Mouse (Mus musculus) embryo, embryonic 10 days (tissue): ENCODE measurements around the gene Syne4.

Experiments
- DNase-seq: peaks from one replicate; pipeline ENCODE4 v3.0.0-alpha.2; 2015; ENCODE audit warnings: low spot score

Syne4 gene

DNA sequence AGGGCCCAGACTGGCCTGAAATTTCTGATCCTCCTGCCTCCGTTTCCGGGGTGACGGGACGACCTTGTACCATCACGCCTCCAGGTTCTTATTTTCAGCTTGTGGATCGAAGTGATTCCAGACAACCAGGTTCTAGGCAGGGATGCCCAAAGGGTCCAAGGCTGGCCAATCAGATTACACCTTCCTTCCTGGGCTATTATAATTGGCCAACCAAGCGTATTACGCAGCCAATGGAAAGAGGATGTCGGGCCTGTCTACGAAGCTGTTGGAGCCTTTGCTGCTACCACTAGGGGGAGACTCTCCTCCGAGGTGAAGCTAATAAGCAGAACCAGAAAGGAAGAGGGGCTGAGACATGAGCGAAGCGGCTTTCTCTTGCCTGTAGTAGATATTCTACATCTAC is 17.3 kb downstream of the Syne4 start:
- peak; percentile 95 for DNase-seq

DNA sequence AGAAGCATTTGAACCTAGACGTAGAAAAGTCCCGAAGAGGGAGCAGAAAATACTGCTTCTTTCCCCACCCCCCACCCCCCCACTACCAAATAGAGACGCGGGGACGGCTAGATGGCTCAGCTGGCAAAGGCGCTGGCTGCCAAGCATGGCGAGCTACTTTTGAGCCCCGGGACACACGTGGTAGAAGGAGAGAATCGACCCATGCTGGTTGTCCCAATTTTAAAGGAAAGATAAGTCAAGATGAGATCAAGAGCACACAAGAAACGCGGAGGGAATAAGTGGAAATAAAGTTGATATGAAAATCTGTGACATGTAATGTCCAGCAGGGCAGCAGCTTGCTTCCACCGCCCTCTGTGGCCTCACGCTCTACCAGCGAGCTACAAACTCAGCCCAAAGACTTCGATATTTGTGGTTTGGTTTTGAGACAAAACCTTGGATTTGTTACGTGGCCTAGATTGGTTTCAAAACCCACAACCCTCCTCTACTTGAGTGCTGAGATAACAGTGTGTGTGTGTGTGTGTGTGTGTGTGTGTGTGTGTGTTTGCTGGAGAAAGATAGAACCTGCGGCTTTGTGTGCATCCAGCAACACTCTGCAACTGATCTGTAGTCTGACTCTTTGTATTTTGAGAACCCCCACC is 18.1 kb downstream of the Syne4 start:
- DNase-seq: no peak

DNA sequence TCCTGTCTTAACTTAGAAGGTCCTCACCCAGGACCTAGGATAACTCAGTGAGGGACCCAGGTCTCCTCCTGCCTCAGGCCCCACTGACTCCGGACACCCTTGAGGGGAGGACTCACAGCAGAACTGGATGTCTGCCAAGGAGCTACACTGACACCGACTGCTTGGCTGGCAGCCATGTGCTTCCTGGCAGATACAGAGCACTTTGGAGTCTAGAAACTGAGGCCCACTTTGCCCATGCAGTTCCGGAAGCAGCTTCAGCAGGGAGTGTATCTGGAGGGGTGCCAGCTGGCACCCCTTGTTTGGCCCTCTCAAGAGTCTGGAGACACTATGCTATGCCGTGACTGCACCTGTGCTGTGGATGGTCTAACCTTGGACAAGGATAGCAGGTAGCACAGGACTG is 18.8 kb downstream of the Syne4 start:
- no peak for DNase-seq

DNA sequence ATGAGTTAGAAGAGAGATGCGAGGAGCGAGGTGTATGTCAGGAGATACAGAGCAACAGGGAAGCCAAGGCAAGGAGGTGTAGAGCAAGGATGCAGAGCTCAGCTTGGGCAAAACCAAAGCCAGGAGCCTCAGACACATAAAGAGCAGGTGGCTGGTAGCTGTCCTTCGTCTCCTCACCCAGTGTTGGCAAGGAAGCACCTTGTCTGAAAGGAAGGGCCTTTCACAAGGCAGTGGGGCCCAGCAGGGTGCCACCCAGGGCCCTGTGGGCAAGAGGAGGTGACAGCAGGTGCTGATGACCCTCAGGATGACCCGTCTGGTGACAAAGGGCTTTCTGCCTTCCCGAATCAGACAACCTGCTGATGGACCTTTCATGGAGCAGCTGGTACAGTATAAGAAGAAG is 20.0 kb downstream of the Syne4 start:
- no peak for DNase-seq

DNA sequence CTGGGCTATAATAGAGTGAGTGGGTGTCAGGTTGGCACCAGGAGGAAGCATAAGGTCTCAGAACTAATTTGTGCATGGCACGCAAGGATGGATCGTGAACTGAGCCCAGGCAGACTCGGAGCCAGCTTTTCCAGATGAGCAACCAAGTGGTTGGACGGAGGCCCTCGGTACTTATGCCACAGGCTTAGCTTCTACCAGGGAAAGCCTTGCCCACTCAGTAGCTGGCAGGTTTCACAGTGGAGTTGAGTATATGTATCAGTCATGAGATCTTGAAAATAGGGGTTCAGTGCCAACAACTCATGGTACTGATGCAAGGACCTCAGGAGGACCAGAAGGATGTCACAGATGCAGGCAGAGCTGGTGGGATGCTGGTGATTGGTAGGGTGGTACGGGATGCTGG is 21.1 kb downstream of the Syne4 start:
- DNase-seq: no peak

DNA sequence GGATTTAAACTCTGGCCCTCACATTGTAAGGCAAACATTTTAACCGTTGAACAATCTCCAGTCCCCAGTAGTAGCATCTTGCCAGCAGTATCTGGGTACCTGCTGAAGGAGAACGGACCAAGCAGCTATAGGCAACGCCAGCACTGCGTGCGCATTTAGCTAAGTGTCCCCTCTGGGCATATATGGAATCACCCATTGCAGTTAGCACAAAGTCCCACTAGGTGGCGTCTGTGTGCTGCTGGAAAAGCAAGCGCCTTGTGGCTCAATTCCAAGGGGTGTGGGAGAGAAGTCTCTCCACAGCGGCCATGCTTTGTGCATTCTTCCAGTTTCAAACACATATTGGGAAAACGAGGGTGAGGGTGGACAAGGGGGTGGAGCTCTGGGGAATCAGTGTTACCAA is 21.8 kb downstream of the Syne4 start:
- peak; percentile 92 for DNase-seq

DNA sequence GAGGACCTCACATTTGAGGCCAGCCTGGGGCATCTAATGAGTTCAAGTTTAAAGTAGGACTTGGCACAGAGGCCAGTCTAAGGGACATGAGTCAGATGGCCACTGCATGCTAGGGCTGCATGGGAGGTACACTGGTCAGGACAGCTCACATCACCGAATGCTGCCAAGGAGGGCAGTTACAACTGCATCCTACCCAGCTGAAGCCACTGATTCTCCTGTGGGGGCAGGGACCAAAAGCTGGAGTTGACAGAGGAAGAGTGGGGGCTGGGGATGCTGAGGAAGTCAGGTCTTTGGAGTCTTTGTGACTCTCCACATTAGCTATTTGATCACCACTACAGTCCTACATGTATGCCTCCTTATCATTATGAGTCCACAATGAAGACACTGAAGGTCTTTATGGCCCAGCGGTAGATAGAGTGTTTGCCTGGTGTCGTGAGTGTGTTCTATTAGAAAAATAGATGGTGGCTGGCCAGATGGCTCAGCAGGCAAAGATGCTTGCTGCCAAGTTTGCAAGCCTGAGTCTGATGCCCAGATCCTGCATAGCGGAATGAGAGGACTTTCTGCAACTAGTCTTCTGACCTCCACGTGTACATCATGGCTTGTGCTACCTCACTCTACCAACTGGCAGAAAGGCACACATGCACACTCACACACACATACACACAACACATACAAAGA is 25.0 kb downstream of the Syne4 start:
- no peak for DNase-seq

DNA sequence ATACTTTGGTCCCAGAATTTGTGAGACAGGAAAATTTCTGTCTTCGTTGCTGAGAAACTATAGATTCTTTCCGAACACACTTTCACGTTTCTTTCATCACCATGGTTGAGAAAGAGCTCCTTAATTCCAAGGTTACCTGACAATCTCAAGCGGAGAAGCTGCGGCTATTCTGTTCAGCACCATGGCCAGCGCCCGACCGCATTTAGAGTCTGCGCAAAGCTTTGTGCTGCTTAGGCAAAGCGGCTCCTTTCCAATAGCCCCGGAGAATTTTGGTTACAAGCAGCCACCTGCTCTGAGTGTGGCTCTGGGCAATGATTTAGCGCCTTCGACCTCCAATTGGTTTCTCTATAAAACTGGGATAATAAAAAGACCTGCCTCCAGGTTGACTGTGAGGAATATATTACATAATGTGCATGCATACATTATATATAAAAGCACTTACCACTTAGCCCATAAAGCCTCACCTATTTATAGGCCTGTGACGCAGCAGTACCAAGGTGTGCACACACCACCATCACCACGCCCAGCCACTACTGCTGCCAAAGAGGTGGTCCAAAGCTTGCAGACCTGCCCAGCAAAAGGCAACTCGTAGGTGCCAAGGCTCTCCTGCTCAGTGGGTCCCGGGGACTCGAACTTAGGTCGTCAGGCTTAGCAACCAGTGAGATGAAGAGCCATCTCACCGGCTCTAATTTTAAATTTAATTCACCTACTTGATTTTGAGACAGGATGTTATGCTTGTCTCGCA is 32.2 kb downstream of the Syne4 start:
- peak; percentile 86 for DNase-seq

DNA sequence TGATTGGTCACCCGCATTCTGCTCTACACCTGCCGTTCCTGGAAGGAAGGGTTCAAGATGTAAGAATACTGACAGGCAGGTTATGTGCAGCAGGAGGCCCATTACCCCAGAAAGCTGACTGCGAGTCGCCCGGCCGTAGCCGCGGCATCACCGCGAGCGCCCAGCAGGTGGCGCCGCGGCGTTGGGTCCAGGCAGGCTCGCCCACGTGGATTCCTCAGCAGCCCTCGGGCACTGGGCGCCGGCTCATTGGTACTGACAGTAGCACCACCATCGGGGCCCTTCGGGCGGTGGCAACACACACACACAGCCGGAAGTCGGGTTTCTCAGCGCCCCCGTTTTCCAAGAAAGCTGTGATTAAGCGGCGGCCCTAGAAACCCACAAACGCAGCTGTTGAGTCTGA is 33.2 kb downstream of the Syne4 start:
- DNase-seq: peak; percentile 75

DNA sequence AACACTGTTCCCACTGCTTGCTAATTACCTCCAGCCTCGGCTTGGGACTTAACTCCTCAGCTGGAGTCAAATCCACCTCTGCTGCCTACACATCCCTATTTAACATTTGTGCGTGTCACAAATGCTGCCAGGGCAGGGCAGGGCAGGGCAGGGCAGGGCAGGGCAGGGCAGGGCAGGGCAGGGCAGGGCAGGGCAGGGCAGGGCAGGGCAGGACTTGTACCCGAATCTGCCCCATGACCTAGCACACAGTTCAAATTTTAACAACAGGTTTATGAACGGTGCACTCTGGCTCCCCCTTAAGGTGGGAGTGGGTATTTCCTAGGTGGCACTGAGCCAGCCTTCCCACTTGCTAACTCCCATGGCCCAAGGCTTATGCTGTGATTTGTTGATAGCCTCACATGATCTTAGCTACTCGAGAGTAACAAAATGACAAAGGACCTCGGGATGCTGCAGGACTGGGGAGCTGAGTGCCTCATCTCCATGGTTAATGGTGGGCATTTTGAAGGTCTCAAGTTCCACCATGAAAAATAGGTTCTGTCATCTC is 38.7 kb downstream of the Syne4 start:
- DNase-seq: peak; percentile 75

DNA sequence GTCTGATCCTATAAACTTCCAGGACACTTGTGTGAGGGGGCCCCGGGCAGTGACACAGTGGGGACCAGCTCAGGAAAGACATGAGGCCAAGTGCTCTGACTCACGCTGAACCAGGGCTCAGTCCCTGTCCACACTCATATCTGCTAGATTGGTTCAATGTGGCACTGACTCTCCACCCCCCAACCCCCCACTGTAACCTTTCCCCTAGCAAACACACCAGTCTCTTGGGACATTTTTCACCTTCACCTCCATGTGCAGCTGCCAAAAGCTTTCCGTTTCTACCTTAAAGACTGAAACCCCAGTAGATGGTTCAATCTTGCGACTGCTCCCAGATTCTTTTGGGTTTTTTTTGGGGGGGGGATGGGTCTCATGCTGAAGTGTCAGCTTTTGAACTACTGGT is 39.5 kb downstream of the Syne4 start:
- DNase-seq: no peak

DNA sequence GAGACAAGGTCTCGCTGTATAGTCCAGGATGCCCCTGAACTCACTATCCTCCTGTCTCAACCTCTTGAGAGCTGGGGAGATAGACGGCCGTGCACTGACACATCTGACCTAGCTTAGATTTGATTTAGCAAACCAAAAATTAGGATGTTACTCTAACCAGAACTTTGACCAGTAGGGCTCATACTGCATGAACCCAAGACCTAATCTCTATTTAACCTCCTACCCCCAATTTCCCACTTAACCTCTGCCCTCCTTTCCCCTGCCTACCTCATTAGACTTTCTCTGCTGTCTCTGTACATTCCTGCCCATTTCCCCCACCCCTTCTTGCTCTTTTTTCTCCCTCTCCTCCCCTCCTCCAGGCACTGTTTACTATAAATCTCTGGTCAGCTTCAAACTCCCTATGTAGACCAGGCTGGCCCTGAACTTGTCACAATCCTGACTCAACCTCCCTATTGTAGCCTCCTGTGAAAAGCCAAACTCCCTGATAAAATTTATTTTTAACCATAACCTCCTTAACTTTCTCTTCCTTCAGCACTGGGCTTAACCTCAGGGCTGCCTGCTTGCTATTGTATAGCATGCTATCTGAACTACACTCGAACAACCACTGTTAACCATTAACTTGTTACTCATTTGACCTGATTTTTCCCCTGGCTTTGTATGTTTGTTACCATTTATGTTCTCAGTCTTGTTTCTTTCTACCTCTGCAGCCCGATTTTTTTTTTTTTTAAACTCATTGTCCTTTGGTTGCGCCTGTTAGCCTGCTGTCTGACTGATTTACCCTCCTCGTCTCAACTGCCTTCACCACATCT is 44.0 kb downstream of the Syne4 start:
- DNase-seq: no peak

DNA sequence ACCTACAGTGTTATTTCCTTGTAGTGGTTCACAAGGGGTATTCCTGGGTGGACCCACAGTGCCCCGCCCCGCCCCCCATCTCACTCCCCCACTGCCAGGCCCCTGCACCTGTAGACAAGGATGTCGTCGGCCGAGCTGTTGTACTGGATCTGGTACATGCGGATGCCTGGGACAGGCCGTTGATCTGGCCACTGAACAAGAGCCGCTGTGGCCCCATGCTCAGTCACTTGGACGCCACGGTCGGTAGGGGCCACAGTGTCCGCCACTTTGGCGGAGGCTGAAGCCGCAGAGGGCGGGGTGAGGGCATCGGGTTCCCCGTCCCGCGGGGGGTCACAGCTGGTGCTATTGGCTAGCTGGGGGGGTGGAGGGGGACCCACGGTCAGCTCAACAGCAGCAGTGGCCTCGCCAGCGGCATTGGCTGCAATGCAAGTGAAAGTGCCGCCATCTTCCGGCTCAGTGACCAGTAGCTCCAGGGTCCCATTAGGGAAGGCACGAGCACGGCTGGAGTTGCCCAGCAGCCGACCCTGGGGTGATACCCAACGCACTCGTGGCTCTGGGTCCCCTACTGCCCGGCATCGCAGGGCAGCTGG is 44.8 kb downstream of the Syne4 start:
- DNase-seq: no peak

DNA sequence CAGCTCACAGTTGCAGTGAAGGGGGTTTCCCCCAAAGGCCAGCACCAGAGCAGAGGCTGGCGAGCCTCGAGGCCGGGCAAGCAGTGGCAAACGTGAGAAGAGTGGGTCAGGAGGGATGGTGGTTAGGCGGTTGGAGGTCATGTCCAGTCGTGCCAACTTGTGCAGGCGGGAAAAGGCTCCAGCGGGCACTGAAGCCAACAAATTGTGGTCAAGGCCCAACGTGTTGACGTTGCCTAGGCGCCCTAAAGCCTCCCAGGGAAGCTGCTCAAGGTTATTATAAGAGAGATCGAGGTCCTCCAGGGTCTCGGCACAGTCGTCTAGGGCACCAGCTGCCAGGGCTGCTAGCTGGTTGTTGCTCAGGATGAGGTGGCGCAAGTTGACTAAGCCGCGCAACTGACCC is 45.4 kb downstream of the Syne4 start:
- DNase-seq: no peak

DNA sequence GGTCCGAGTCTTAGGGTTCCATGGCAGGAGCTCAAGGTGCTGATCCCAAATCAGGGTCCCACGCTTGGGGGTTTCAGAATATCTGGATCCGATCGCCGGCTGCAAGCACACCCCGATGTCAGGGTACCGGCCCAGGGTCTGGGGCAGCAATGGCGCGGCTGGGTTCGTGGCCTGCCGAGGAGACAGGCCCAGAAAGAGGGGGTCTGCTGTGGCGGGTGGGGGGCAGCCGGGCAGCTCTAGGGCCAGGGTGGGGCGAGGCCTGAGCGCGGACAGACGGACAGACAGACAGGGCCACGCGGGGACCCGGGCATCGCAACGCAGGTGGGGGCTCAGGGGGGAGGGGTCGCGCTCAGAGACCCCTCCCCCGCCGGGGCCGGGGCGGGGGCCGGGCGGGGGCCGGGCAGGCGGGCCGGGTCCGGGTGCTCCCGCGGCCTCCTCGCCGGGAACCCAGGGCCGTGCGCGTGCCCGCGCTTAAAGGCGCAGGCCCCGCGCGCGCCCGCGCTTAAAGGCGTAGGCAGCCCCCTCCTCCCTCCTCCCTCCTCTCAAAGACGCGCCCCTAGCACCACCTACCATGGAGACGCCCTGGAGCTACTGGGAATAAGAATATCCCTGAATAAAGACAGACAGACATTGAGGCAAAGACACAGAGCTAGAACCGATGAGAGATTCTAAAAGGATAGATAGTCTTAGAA is 48.2 kb downstream of the Syne4 start, which contains the start of gene Lrfn3:
Gene Lrfn3, minus strand, starts transcription at position 121 of the 692 bp plus-strand sequence.
- peak; percentile 91 for DNase-seq

DNA sequence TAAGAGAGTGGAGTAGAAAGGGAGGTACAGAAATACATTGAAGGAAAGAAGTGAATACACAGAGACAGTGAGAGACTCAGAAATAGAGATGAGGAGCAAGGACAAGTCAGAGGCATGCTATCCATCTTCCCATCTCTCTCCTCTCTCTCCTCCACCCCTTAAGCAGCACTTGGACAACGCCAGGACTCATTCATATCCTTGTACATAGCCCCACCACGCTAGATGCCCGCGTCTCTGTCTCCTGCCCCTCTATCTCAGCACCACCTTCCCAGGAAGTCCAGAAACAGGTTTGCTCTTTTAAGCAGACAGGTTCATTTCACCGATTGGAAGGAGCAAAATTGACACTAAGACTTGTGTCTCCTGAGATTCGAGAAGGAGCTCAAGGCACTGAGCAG is 48.7 kb downstream of the Syne4 start:
- no peak for DNase-seq

DNA sequence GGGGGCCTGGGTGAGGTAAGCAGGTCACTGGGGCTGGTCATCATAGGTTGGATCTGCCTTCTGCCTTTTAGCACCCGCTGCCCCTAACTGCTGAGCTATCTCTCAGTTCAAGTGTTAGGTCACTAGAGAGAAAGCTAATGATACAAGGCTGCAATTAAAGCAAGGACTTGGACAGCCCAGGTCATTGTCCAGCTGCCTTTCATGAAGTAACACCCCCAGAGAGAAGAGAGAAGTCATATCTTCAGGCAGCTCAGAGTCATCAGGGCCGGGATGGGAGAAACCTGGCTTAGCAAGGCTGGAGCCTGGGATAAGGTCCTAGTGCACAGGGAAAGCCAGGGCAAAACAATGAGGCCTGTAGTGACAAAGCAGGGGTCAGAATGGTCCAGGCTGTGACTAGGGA is 52.9 kb downstream of the Syne4 start:
- no peak for DNase-seq
